Mouse (Mus musculus): ENCODE data around the gene Rpl18a.

The Rpl18a gene

GRCm38 (mm10) chr8:70856541-70857197 lies 40.5 kb downstream of the Rpl18a start:
- peak; percentile 61 for DNase-seq (ENCODE audit: low read depth)

- DNase-seq (ENCODE audit: low read depth) = no peak
These were observed 41.2 kb downstream of the Rpl18a start for GRCm38 (mm10) chr8:70856028-70856427.

DNA sequence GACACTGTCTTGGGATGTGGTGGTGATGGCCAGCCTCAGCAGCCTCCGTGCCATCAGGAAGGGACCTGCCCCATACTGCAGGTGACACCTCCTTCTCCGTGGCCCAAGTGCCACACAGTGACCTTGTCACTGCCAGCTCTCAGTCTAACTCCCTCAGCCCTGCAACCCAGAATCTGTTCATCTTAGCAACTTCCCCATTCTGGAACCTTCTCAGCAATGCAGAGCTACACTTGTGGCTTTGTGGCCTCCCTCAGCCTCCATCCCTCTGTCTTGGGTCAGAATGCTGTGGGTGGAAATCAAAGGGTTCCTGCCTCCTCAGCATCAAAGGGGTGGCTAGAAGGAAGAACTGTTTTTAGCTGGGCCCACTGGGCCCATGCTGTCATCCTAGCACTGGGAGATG lies 43.3 kb downstream of the Rpl18a start:
- DNase-seq (ENCODE audit: low read depth) = no peak

- DNase-seq (ENCODE audit: low read depth) = no peak
These were observed 44.5 kb downstream of the Rpl18a start for GRCm38 (mm10) chr8:70852595-70853231.

DNA sequence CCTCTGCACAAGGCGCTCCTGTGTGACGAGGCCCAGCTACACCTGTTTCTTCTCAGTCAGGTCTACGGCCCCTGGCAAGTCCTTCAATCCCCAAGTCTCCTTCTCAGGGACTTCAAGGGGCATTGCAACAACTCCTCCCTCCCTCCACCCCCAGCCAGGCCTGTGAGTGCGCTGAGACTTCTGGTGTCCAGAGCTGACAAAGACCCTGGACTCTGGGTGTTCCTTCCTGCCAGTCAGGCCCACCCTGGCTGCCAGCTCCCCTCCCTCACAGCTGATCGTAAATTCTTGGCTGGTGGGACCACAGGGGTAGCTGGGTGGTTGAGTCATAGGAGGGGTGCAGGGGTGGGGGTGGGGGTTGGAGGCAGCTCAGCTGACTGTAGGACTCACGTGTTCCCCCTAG lies 45.4 kb downstream of the Rpl18a start:
- no peak for DNase-seq (ENCODE audit: low read depth)

- DNase-seq (ENCODE audit: low read depth) = no peak
These were observed 46.3 kb downstream of the Rpl18a start for GRCm38 (mm10) chr8:70850947-70851346.

DNA sequence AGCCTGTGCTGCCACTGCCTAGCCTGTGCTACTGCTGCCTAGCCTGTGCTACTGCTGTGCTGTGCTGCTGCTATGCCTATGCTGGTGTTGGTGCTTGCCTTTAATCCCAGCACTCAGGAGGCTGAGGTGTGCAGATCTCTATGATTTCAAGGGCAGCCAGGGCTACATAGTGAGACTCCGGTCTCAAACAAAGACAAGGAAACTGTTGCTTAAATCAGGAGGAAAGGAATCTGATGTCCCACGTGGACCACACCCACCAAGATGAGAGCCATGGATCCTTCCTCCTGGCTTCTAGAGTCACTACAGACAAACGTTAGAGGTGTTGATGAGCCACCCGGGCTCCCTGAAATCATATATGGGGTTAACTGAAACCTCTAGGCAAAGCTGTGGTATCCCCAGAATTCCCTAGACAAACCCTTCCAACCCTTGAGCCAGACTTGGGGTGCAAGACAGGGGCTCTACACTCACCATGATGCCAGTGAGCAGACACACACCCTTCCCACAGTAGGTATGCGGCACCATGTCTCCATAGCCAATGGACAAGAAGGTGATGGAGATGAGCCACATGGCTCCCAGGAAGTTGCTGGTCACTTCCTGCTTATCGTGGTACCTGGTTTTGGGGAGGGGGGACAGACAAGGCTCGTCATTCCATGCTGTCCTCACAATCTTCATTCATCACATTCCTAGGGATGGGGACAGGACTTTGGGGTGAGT lies 46.9 kb downstream of the Rpl18a start:
- DNase-seq (ENCODE audit: low read depth) = no peak

DNA sequence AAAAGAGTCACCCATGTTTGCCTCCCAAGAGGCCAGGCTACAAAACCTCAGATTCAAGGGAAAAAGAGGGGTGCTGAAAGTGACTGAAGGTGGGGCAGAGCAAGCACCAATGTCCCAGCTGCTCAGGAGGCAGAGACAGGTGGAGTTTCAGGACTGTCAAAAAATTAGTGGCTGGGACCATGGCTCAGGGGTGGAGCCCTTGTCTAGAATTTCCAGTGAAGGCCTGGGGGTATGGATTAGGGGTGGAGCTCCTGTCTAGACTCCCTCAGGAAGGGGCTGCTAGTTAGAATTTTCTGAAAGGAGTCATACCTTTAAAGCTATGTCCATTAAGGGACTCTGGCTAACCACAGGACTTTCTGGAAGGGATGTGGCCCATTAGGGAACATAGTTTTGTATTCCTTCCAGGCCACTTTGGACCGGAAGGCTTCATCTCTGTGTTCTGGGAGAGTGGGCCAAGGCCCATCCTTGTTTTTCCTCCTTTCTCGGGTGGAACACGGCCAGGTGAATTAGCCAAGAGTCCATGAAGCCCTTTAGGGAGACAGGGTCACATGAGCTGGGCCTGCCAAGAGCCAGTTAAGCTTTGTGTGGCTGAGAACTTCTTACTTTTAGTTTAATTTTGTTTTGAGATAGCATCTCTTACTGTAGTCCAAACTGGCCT lies 47.8 kb downstream of the Rpl18a start:
- peak; percentile 70 for DNase-seq (ENCODE audit: low read depth)

- DNase-seq (ENCODE audit: low read depth) = no peak
These were observed 50.6 kb downstream of the Rpl18a start for GRCm38 (mm10) chr8:70846371-70847154.

DNA sequence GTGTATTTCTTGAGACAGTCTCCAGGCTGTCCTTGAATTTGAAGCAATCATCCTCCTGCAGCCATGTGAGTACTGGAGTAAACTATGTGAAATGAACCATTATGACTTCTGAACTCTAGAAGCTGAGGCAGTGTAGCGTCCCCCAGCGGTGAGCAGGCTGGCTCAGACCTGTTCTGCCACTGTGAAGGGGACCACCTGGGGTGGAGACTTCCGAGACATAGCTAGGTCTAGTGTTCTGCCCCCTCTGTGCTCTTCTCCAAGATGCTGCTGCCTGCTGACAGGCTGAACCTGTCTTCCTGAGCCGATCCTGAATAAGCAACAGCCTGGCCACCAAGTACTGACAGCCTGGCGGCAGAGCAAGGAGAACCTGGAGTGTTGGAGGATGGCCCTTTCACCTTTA lies 52.1 kb downstream of the Rpl18a start:
- DNase-seq (ENCODE audit: low read depth) = no peak

All from NIH3T3 (cell line).